Mouse (Mus musculus): Measurements from ENCODE around the gene Gna15. TPM values are rescaled to one million over a fixed set of nuclear protein-coding genes. Genes with fewer than 3 reads are reported as not detected.

Gene Gna15
- polyA plus RNA-seq, 1 experiment: 0.16 TPM

DNA sequence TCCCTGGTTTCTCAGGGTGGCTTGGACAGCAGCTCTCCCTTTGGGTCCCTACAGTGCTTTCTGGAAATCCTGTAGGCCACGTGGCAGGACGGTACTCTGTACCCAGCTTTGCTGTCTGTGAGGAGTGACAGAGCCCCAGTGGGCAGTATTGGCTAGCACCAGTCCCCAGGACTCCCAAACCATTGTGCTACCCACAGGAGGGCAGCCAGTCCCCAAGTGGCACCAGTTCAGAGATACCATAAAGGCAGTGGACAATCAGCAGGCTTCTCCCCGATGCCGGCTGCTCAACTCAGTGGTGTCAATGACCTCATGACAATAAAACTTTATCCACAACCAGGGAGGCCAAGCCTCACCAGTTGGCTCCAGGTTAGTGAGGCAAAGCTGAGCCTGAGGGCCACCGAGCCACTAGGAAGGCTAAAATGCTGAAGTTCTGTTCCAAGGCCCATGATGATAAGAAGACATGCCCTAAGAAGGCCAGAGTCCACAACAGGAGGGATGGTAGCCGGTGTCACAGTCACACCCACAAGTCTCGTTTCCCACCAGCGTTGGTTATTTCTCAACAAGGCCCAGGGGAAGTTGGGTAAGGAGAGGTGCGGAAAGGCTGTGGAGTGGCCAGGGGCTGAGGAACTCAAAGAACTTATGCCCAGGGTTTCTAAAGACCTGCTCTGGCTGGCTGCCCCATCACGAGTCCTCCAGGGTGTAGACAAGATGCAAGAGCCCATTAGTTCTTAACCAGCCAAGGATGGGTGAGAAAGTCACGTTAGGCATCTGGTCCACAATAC, 29.6 kb downstream of the Gna15 start:
- H3K27me3 ChIP-seq (ENCODE audit: control insufficient read depth, insufficient read depth, insufficient read length): no peaks in the 10 kb centered on the region
- H3K4me3 ChIP-seq (ENCODE audit: insufficient read depth, poor library complexity, severe bottlenecking): peak overlapping the region; percentile 92
- peaks cover 32% of the 10 kb centered on the region for H3K79me2 ChIP-seq (ENCODE audit: control insufficient read depth, insufficient read depth)
- H3ac ChIP-seq (ENCODE audit: control insufficient read depth, insufficient read length, low read depth): peak overlapping the region; percentile 96
- peaks cover 37% of the 10 kb centered on the region for H3K36me3 ChIP-seq (ENCODE audit: control insufficient read depth, insufficient read depth)
- peaks cover 28% of the 10 kb centered on the region for H3K79me3 ChIP-seq (ENCODE audit: low read depth)
- TF ChIP-seq CEBPB (IDR thresholded peaks at IDR 0.05; ENCODE audit: low read depth) (no peak), MYOD1 (IDR thresholded peaks at IDR 0.05; ENCODE audit: control insufficient read depth, insufficient read length, low read depth) (no peak), FOSL1 (IDR thresholded peaks at IDR 0.05; ENCODE audit: insufficient read depth, low read length, poor library complexity, severe bottlenecking) (no peak), MAX (IDR thresholded peaks at IDR 0.05) (no peak)

- Histone ChIP-seq H3K79me3 (ENCODE audit: low read depth) (peaks cover 28% of the 10 kb centered on the region), H3K79me2 (ENCODE audit: control insufficient read depth, insufficient read depth) (peaks cover 32% of the 10 kb centered on the region), H3K36me3 (ENCODE audit: control insufficient read depth, insufficient read depth) (peaks cover 44% of the 10 kb centered on the region), H3K4me3 (ENCODE audit: insufficient read depth, poor library complexity, severe bottlenecking) (no peak overlapping the region), H3K27me3 (ENCODE audit: control insufficient read depth, insufficient read depth, insufficient read length) (no peaks in the 10 kb centered on the region), H3ac (ENCODE audit: control insufficient read depth, insufficient read length, low read depth) (no peak overlapping the region)
- TF ChIP-seq CTCF (IDR thresholded peaks at IDR 0.05; ENCODE audit: control insufficient read depth, insufficient read depth, insufficient read length) (no peak), USF1 (IDR thresholded peaks at IDR 0.05; ENCODE audit: low read depth) (no peak), MYOD1 (IDR thresholded peaks at IDR 0.05; ENCODE audit: control insufficient read depth, insufficient read length, low read depth) (no peak), FOSL1 (IDR thresholded peaks at IDR 0.05; ENCODE audit: insufficient read depth, low read length, poor library complexity, severe bottlenecking) (no peak), MAX (IDR thresholded peaks at IDR 0.05) (no peak), MYOG (IDR thresholded peaks at IDR 0.05; ENCODE audit: control insufficient read depth, extremely low read depth, insufficient read length) (no peak), CEBPB (IDR thresholded peaks at IDR 0.05; ENCODE audit: low read depth) (no peak)
These were observed 30.3 kb downstream of the Gna15 start for GRCm38 (mm10) chr10:81493601-81494220.

- no peaks in the 10 kb centered on the region for H3K27me3 ChIP-seq (ENCODE audit: control insufficient read depth, insufficient read depth, insufficient read length)
- no peak overlapping the region for H3K4me3 ChIP-seq (ENCODE audit: insufficient read depth, poor library complexity, severe bottlenecking)
- peaks cover 54% of the 10 kb centered on the region for H3K36me3 ChIP-seq (ENCODE audit: control insufficient read depth, insufficient read depth)
- peaks cover 28% of the 10 kb centered on the region for H3K79me3 ChIP-seq (ENCODE audit: low read depth)
- H3K79me2 ChIP-seq (ENCODE audit: control insufficient read depth, insufficient read depth): peaks cover 32% of the 10 kb centered on the region
- no peak for TF ChIP-seq CEBPB (IDR thresholded peaks at IDR 0.05; ENCODE audit: low read depth)
- no peak for TF ChIP-seq USF1 (IDR thresholded peaks at IDR 0.05; ENCODE audit: low read depth)
- no peak for TF ChIP-seq CTCF (IDR thresholded peaks at IDR 0.05; ENCODE audit: control insufficient read depth, insufficient read depth, insufficient read length)
- no peak for TF ChIP-seq FOSL1 (IDR thresholded peaks at IDR 0.05; ENCODE audit: insufficient read depth, low read length, poor library complexity, severe bottlenecking)
- TF ChIP-seq MYOD1 (IDR thresholded peaks at IDR 0.05; ENCODE audit: control insufficient read depth, insufficient read length, low read depth): no peak
- no peak for TF ChIP-seq MAX (IDR thresholded peaks at IDR 0.05)
- no peak for TF ChIP-seq MYOG (IDR thresholded peaks at IDR 0.05; ENCODE audit: control insufficient read depth, extremely low read depth, insufficient read length)
- no peak overlapping the region for H3ac ChIP-seq (ENCODE audit: control insufficient read depth, insufficient read length, low read depth)
These were observed 31.3 kb downstream of the Gna15 start for GRCm38 (mm10) chr10:81492606-81493240.

DNA sequence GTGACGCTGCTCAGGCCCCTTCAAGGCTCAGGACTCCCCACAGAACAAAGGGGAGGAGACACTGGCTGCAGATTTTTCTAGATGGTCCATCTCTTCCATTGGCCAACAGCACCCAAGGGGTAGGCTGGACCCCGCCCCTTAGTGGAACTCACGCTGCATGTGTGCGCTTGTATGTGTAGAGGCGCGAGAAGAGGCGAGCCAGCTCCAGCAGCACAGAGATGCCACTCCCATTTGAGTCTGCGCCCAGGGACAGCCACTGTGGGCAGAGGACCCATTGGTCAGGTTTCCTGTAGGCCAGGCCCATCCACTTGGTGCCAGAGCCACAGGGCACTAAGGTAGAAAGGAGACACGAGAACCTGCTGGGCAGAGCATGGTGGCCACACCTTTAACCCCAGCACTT, 33.0 kb downstream of the Gna15 start:
- TF ChIP-seq MYOG (IDR thresholded peaks at IDR 0.05; ENCODE audit: control insufficient read depth, extremely low read depth, insufficient read length): no peak
- no peak for TF ChIP-seq USF1 (IDR thresholded peaks at IDR 0.05; ENCODE audit: low read depth)
- no peak for TF ChIP-seq MAX (IDR thresholded peaks at IDR 0.05)
- TF ChIP-seq FOSL1 (IDR thresholded peaks at IDR 0.05; ENCODE audit: insufficient read depth, low read length, poor library complexity, severe bottlenecking): no peak
- no peak for TF ChIP-seq MYOD1 (IDR thresholded peaks at IDR 0.05; ENCODE audit: control insufficient read depth, insufficient read length, low read depth)
- TF ChIP-seq CTCF (IDR thresholded peaks at IDR 0.05; ENCODE audit: control insufficient read depth, insufficient read depth, insufficient read length): no peak
- no peak for TF ChIP-seq CEBPB (IDR thresholded peaks at IDR 0.05; ENCODE audit: low read depth)
- Histone ChIP-seq H3K79me2 (ENCODE audit: control insufficient read depth, insufficient read depth) (peaks cover 31% of the 10 kb centered on the region), H3K36me3 (ENCODE audit: control insufficient read depth, insufficient read depth) (peaks cover 65% of the 10 kb centered on the region), H3ac (ENCODE audit: control insufficient read depth, insufficient read length, low read depth) (no peak overlapping the region), H3K27me3 (ENCODE audit: control insufficient read depth, insufficient read depth, insufficient read length) (no peaks in the 10 kb centered on the region), H3K79me3 (ENCODE audit: low read depth) (peaks cover 28% of the 10 kb centered on the region), H3K4me3 (ENCODE audit: insufficient read depth, poor library complexity, severe bottlenecking) (no peak overlapping the region)

DNA sequence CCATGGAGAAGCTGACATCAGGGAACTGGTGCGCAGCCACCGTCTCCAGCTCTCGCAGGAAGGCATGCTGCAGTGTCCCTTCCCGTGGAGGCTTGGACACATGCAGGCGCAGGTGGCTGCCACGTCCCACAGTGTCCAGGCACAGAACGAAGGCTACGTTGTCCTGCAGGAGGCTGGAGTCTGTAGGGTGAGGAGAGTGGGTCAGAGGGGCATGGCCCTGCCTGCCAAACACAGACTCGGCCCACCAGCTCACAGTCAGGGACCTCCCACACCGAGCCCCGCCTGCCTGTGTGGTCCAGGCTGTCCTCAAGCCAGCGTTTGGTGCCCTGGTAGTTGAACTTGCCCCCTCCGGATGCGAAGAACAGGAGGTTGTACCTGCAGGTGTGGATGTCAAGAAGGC, 34.1 kb downstream of the Gna15 start:
- Histone ChIP-seq H3K79me3 (ENCODE audit: low read depth) (peaks cover 18% of the 10 kb centered on the region), H3K36me3 (ENCODE audit: control insufficient read depth, insufficient read depth) (peaks cover 65% of the 10 kb centered on the region), H3K27me3 (ENCODE audit: control insufficient read depth, insufficient read depth, insufficient read length) (no peaks in the 10 kb centered on the region), H3ac (ENCODE audit: control insufficient read depth, insufficient read length, low read depth) (no peak overlapping the region), H3K4me3 (ENCODE audit: insufficient read depth, poor library complexity, severe bottlenecking) (no peak overlapping the region), H3K79me2 (ENCODE audit: control insufficient read depth, insufficient read depth) (peaks cover 20% of the 10 kb centered on the region)
- TF ChIP-seq MAX (IDR thresholded peaks at IDR 0.05) (no peak), USF1 (IDR thresholded peaks at IDR 0.05; ENCODE audit: low read depth) (no peak), CEBPB (IDR thresholded peaks at IDR 0.05; ENCODE audit: low read depth) (no peak), MYOG (IDR thresholded peaks at IDR 0.05; ENCODE audit: control insufficient read depth, extremely low read depth, insufficient read length) (no peak), CTCF (IDR thresholded peaks at IDR 0.05; ENCODE audit: control insufficient read depth, insufficient read depth, insufficient read length) (no peak)

Measured in C2C12 (cell line).